Mouse (Mus musculus) layer of hippocampus, postnatal 25 days (tissue): Measurements from ENCODE around the gene Cxcl9. TPM values are rescaled to one million over a fixed set of nuclear protein-coding genes. Genes with fewer than 3 reads are reported as not detected.

Source experiments
- DNase-seq, 2 experiments: peaks; one replicate each; pipeline ENCODE4 v3.0.0; 2022; ENCODE audit warnings: mixed read lengths in 2 of 2, low spot score in 1 of 2; ENCODE audit errors: extremely low spot score in 1 of 2
- total RNA-seq, 2 experiments: library from RNA; stranded (reverse); gene quantifications; 2 replicates each; pipeline ENCODE4 v1.2.3; 2021

Cxcl9 gene
- total RNA-seq, 2 experiments from 2014 or later, result not detected

GRCm38 (mm10) chr5:92345006-92345405, 17.1 kb upstream of the Cxcl9 start:
- no peak for DNase-seq

GRCm38 (mm10) chr5:92340606-92341005, 12.7 kb upstream of the Cxcl9 start:
- DNase-seq, result no peak

DNA sequence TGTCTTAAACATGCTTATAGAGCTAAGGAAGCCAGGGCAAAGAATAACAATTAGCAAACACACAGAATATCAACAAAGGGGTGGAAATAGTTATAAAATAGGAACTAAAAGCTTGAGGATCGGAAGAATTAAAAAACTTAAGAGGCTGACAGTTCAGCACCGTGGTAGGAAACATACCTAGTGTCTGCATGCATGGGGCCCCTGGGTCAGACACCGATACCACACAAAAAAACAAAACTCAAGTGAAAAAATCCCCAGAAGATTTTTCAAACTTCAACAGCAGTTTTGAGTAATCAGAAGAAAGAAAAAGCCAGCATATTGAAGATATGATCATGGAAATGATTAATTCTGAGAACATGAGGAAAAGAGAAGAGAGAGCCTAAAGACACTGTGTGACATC, 8.9 kb upstream of the Cxcl9 start:
- DNase-seq, result no peak

DNA sequence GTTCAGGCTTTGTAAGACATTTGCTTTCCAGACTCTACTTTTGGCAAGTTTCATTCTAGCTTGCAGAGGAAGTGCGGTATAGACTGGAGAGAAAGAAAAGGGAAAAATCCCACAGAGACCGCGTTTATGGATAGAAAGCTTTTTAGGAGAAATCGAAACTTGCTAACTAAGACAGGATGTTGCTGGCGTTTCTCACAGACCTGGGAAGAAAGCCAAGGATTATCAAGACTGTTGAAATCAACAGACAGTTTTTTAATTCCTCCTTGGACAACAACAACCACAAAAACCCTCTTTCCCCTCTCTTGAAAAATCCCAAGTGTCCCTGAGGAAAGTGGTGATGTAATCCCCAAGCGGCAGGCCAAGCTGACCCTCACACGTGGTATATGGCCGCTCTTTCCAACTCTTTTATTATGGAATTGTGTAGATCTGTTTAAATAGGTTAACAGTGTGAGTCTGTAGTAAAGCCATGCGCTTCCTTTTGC, 4.5 kb upstream of the Cxcl9 start:
- no peak for DNase-seq

DNA sequence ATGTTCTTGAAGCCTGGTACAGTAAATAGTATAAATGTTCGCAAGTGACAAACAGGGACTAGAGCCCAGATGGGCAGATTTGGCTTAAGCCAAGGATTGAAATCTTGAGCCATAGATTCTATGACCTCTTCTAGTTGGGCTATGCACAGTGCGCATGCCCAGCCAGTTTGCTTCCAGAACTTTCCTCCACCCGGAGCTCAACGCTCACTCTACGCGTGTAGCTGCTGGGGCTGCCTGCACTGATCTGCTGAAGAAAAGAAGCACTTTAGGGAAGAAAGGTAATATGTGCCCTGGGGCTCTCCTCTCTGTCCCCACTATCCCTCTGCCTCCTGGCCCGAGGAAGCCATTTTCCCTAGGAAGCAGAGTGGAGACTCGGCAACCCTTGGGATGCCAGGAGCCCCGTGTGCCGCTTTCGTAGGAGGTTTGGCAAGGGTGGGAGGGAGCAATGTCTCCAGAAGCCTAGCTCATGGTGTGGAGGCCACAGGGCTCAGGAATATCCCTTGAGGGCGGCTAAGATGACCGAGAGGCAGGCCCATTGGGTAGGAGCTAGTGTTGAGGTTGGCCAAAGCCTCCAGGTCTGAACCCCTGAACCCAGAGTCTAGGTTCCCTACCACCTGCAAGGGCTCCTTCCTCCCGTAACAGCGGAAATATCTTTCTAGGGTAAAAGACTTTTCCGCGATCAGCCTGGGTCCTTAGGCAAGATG, 3.9 kb upstream of the Cxcl9 start, which contains the start of gene Art3:
Gene Art3 (plus strand): TSS at position 193 of the 704 bp plus-strand sequence.
- DNase-seq, result no peak

- no peak for DNase-seq
These were observed 3.2 kb upstream of the Cxcl9 start for GRCm38 (mm10) chr5:92331122-92331521.

- no peak for DNase-seq
These were observed 512 bp downstream of the Cxcl9 start for GRCm38 (mm10) chr5:92327367-92327766.

- DNase-seq, result no peak
These were observed 4.6 kb downstream of the Cxcl9 start for GRCm38 (mm10) chr5:92323264-92323663.

DNA sequence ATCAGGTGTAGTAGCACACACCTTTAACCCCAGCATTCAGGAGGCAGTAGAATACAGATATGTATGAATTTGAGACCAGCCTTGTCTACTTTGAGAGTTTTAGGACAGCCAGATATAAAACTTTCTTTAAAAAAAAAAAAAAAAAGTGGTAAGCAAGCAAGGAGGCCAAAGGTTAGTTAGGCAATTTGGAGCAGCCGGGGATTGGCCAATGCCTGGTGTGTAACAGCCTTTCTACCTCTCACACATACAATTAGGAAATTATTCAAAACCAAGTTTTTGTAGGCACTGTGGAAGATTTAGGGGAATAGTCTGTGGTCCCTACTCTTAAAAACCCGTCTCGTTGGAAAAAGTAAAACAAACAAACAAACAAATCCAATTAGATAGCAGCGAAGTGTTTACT, 5.3 kb downstream of the Cxcl9 start:
- no peak for DNase-seq

- DNase-seq, result no peak
These were observed 6.1 kb downstream of the Cxcl9 start for GRCm38 (mm10) chr5:92321631-92322400.

DNA sequence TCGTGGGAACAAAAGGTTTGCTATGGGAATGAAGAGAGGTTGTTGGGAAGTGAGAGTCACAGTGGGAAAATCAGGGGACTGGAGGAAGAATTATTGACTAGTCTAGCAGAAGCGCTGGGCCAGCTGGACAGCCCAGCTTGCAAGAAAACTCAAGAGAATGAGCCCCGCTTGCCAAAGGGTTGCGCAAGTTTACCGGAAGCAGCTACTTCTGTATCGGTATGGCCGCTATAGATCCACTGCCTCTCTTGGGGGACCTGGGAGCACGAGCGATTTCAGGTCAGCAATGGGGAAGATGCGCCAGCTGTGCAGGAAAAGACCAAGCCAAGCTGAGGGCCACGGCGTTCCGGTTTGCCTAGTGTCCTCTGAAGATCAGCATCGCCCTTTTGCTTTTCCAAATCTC, 9.3 kb downstream of the Cxcl9 start:
- no peak for DNase-seq

GRCm38 (mm10) chr5:92318119-92318518, 9.8 kb downstream of the Cxcl9 start:
- DNase-seq, result no peak

DNA sequence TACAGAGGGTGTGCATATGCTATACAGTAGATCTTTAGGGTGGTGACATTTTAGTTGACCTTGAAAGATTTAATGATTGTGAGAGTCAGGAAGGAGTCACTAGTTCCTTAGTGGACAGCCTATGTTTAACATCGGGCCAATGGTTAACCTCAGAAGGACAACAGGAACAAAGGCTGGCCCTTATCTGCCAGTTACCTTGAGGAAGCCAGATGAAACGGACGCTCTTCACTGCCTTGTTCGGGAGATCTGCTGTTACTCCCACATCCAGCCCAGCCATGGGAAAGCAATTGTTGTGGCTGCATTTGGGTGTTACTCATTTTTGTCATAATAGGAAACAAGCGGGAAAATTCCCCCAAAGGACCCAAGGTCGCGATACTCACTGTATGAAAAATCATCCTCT, 14.1 kb downstream of the Cxcl9 start:
- DNase-seq, result no peak

DNA sequence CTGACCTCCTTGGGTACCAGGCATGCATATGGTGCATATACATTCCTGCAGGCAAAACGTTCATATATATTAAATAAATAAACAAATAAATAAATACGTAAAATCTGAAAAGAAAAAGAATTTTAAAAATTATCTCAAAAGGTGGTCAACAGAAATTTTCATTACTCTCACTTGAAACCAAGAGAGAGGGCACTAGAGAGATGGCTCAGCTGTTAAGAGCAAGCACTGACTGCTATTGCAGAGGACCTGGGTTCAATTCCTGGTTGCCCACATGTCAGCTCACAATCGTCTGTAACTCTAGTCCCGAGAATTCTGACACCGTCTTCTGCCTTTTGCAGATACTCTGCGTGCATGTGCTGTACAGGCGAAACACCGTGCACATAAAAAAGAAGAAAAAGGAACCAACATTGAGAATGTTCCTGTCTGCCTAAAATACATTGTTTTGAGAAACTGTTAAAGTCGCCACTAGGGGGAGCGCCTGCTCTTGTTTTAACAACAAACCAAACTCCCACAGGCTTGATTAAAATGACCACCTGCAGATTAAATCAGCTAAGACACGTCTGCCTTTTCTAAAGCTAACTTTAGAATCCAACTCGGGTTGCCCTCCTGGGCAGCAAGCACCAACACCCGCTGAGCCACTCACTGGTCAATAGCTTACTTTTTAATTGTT, 15.7 kb downstream of the Cxcl9 start:
- DNase-seq, result peak; percentile 75 to 97

GRCm38 (mm10) chr5:92309681-92310511, 18.0 kb downstream of the Cxcl9 start, which contains the start of gene Sdad1:
Sdad1 (minus strand) TSS chr5:92310479.
- peak; percentile 86 to 88 for DNase-seq

GRCm38 (mm10) chr5:92304291-92304690, 23.6 kb downstream of the Cxcl9 start:
- DNase-seq, result no peak

- no peak for DNase-seq
These were observed 25.6 kb downstream of the Cxcl9 start for GRCm38 (mm10) chr5:92302149-92302840.

DNA sequence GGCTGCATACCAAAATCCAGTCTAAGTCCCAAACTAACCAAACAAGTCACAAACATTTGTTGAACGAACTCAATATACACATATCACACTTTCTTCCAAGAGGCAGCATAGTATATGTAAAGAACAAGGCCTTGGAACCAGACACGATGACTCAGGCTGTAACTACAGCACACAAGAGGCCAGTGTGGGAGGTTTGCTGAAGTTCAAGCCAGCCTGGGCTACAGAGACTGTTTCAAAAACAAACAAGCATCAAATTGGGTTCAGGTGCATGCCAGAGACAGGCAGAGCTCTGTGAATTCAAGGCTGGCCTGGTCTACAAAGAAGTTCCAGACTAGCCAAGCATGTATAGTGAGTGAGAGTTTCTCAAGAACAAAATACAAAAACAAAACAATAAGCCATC, 33.4 kb downstream of the Cxcl9 start:
- no peak for DNase-seq

GRCm38 (mm10) chr5:92291652-92292414, 36.0 kb downstream of the Cxcl9 start:
- no peak for DNase-seq
